Mouse (Mus musculus) forebrain, embryonic 12.5 days (tissue): Measurements from ENCODE around the gene Me3. TPM values are rescaled to one million over a fixed set of nuclear protein-coding genes. Genes with fewer than 3 reads are reported as not detected.

ENCODE experiments used
- ATAC-seq: fragments of 200-750 bp; cut with Nextera tagmentation; 2 replicates; pipeline ENCODE4 v1.8.0; 2017; ENCODE audit warnings: moderate TSS enrichment; ENCODE audit not compliant: low FRiP score
- H3K27ac ChIP-seq: fragments of 300-500 bp; sonication (generic); 2 replicates; pipeline ENCODE4 v1.5.1; 2016; ENCODE audit warnings: mild to moderate bottlenecking
- H3K27me3 ChIP-seq: fragments of 300-500 bp; sonication (generic); 2 replicates; pipeline ENCODE4 v1.6.1; 2016; ENCODE audit warnings: mild to moderate bottlenecking
- H3K36me3 ChIP-seq: fragments of 300-500 bp; sonication (generic); replicated peaks from 2 replicates; pipeline ENCODE4 v1.6.1; 2016; ENCODE audit warnings: mild to moderate bottlenecking
- H3K4me1 ChIP-seq: fragments of 300-500 bp; sonication (generic); 2 replicates; pipeline ENCODE4 v1.6.1; 2016
- H3K4me2 ChIP-seq: fragments of 300-500 bp; sonication (generic); 2 replicates; pipeline ENCODE4 v1.6.1; 2016; ENCODE audit warnings: mild to moderate bottlenecking, moderate library complexity
- H3K4me3 ChIP-seq: fragments of 300-500 bp; sonication (generic); replicated peaks from 2 replicates; pipeline ENCODE4 v1.5.1; 2016; ENCODE audit warnings: mild to moderate bottlenecking
- H3K9ac ChIP-seq: fragments of 300-500 bp; sonication (generic); 2 replicates; pipeline ENCODE4 v1.6.1; 2016; ENCODE audit warnings: mild to moderate bottlenecking
- H3K9me3 ChIP-seq: fragments of 300-500 bp; sonication (generic); 2 replicates; pipeline ENCODE4 v1.6.1; 2016
- WGBS: fragments of 180-500 bp; shearing (Covaris S2); methylation state at CpG from one replicate; pipeline ENCODE4 v1.1.7; 2016; 5-methylcytosine and 5-hydroxymethylcytosine counted together
- polyA plus RNA-seq: library from polyadenylated mRNA; unstranded; fragments of >200 nt; fragmentation: Nextera tagmentation; extraction: Ambion mirVana; gene quantifications from 2 replicates; pipeline ENCODE4 v1.2.1, GENCODE M21; 2016

Gene Me3
- polyA plus RNA-seq, 1 experiment from 2014 or later = 0.97 TPM

DNA sequence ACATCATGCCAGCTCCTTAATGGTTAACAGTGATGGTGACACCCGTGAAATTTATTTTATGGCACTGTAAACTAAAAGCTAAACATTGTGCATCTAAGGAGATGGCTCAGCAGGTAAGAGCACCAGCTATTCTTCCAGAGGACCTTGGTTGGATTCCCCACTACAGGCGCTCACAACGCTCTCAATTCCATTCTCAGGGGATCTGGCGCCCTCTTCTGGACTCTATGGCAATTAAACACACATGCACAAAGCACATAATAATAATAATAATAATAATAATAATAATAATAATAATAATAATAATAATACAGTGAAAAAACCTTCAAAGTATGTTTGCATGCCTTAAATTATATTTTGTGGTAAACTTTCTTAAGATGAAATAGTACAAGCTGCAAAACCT is 259.7 kb downstream of the Me3 start:
- WGBS = 25% methylated on average over 4 of the region's 4 CpGs
- H3K4me3 ChIP-seq = no peak overlapping the region

DNA sequence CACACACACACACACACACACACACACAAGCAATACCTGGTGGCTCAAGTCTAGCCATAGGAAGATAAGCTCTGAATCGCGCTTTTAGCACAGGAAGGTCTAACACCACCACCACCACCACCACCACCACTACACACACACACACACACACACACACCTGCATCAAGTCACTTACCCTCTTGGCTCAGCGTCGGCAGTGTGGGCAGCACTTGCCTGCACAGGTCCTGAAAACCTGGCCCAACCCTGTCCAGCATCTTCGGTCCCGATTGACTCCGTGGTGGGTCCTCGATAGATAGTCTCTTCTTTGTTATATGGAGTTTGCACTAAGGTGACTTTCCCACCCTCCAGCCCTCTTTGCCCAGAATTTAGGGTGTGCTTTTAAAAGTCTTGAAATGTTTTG is 270.8 kb downstream of the Me3 start:
- Histone ChIP-seq H3K9ac (no peak overlapping the region), H3K27me3 (no peaks in the 10 kb centered on the region), H3K36me3 (no peaks in the 10 kb centered on the region), H3K4me2 (peak overlapping the region; percentile 37; the same call in 1 of the 2 replicates), H3K4me3 (no peak overlapping the region), H3K4me1 (peaks cover 11% of the 10 kb centered on the region), H3K27ac (no peak overlapping the region), H3K9me3 (no peaks in the 10 kb centered on the region)
- WGBS = 79% methylated on average over 8 of the region's 8 CpGs
- no peak; the same call in 1 of the 2 replicates for ATAC-seq

More for the DNA sequence above, 259.7 kb downstream of the Me3 start:
- Histone ChIP-seq H3K36me3 (no peaks in the 10 kb centered on the region), H3K4me1 (no peaks in the 10 kb centered on the region), H3K9ac (no peak overlapping the region), H3K27ac (no peak overlapping the region), H3K27me3 (no peaks in the 10 kb centered on the region), H3K9me3 (no peaks in the 10 kb centered on the region), H3K4me2 (no peak overlapping the region)
- ATAC-seq = no peak

DNA sequence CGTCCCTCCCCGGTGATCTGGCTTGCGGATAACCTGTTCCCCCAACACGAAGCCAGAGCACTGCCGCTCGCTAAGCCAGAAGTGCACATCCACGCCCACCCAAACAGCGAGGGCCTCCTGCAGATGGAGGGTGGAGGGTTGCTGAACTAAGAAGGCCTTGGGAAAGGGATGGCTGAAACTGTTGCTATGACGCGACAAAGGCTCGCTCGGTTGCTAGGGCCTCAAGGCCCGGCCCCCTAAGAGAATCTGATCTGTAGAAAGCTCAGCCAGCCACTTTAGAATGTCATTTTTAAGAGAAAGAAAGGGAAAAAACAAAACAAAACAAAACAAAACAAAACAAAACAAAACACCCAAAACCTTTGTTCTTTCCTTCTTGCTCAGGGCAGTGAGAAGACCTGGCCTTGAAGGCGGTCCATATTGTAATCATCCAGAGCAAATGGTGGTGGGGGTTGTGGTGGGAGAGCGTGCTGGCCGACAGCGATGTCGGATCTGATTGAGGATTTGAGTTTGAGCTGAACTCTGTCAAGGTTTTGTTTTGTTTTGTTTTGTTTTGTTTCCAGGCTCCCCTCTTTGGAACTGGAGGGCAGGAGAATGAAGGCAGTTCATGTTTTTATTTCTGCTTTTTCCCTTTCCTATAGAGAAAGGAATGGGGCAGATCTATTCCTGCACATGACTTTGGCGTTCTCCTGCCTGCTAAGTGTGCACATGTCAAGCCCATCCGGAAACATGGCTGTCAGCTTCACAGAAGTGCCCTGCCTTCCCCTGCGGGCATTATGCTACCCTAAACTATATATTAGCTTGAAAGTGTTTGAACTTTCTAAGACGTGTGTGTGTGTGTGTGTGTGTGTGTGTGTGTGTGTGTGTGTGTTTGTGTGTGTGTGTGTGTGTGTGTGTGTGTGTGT is 271.5 kb downstream of the Me3 start, which contains the start of gene Ccdc81:
TSS of gene Ccdc81 (minus strand) at position 188 of the 902 bp plus-strand sequence.
- H3K36me3 ChIP-seq = no peaks in the 10 kb centered on the region
- WGBS = 28% methylated on average over 22 of the region's 22 CpGs
- H3K9me3 ChIP-seq = no peaks in the 10 kb centered on the region
- no peak within 1 kb of the TSS for H3K27ac ChIP-seq
- ATAC-seq = peak; percentile 77
- H3K27me3 ChIP-seq = no peaks in the 10 kb centered on the region
- peaks cover 11% of the 10 kb centered on the region for H3K4me1 ChIP-seq
- H3K4me3 ChIP-seq = no peak within 1 kb of the TSS
- H3K9ac ChIP-seq = no peak within 1 kb of the TSS
- peak within 1 kb of the TSS; percentile 37 for H3K4me2 ChIP-seq

Other genes starting within 250 kb of the Me3 start
- 19.2 and 26.4 TPM in 2 replicates for gene Tmem135, start 228.2 kb upstream of the Me3 start, polyA plus RNA-seq
- gene Fzd4, start 228.0 kb upstream of the Me3 start, polyA plus RNA-seq = 2.4 and 3.3 TPM in 2 replicates
- 21.3 and 22.3 TPM in 2 replicates for gene Prss23, start 105.2 kb upstream of the Me3 start, polyA plus RNA-seq